Mouse (Mus musculus): ENCODE measurements around the gene Nif3l1. TPM values are rescaled to one million over a fixed set of nuclear protein-coding genes. Genes with fewer than 3 reads are reported as not detected.
A peak's percentile ranks its signal among the peaks of the same experiment; 100 is the strongest.

Nif3l1 gene
- polyA plus RNA-seq, 1 experiment from 2014 or later, result 59.5 TPM

- Histone ChIP-seq H3K36me3 (replicated peaks) (peaks cover 68% of the 10 kb centered on the region), H3K27ac (no peak overlapping the region), H3K4me2 (no peak overlapping the region), H3K9ac (no peak overlapping the region), H3K4me3 (no peak overlapping the region), H3K27me3 (replicated peaks) (no peaks in the 10 kb centered on the region), H3K4me1 (no peaks in the 10 kb centered on the region), H3K9me3 (no peaks in the 10 kb centered on the region)
- ATAC-seq (replicated peaks), result no peak
- 69% methylated on average over 2 of the region's 2 CpGs for WGBS
Measured at GRCm38 (mm10) chr1:58458867-58459266, 13.9 kb downstream of the Nif3l1 start.

- Histone ChIP-seq H3K27me3 (replicated peaks) (no peaks in the 10 kb centered on the region), H3K4me2 (no peak overlapping the region)
Measured at GRCm38 (mm10) chr1:58460566-58460965, 15.6 kb downstream of the Nif3l1 start.

GRCm38 (mm10) chr1:58463935-58464334 lies 19.0 kb downstream of the Nif3l1 start:
- ATAC-seq (replicated peaks), result no peak

More at GRCm38 (mm10) chr1:58460566-58460965, 15.6 kb downstream of the Nif3l1 start:
- Histone ChIP-seq H3K4me3 (no peak overlapping the region), H3K4me1 (no peaks in the 10 kb centered on the region), H3K9ac (no peak overlapping the region), H3K27ac (no peak overlapping the region), H3K36me3 (replicated peaks) (peaks cover 71% of the 10 kb centered on the region), H3K9me3 (no peaks in the 10 kb centered on the region)
- 94% methylated on average over 3 of the region's 3 CpGs for WGBS
- no peak for ATAC-seq (replicated peaks)

GRCm38 (mm10) chr1:58465042-58465441 lies 20.1 kb downstream of the Nif3l1 start:
- no peak for ATAC-seq (replicated peaks)
- H3K9ac ChIP-seq, result no peak overlapping the region
- no peaks in the 10 kb centered on the region for H3K4me1 ChIP-seq
- H3K4me3 ChIP-seq, result no peak overlapping the region
- no peaks in the 10 kb centered on the region for H3K9me3 ChIP-seq
- WGBS, result 91% methylated on average over 4 of the region's 4 CpGs
- no peak overlapping the region for H3K4me2 ChIP-seq
- H3K27ac ChIP-seq, result no peak overlapping the region
- H3K36me3 ChIP-seq (replicated peaks), result peaks cover 51% of the 10 kb centered on the region
- no peaks in the 10 kb centered on the region for H3K27me3 ChIP-seq (replicated peaks)

More at GRCm38 (mm10) chr1:58463935-58464334, 19.0 kb downstream of the Nif3l1 start:
- H3K9ac ChIP-seq, result no peak overlapping the region
- no peaks in the 10 kb centered on the region for H3K9me3 ChIP-seq
- no peak overlapping the region for H3K4me3 ChIP-seq
- no peak overlapping the region for H3K27ac ChIP-seq
- H3K4me1 ChIP-seq, result no peaks in the 10 kb centered on the region
- H3K4me2 ChIP-seq, result no peak overlapping the region
- WGBS, result 92% methylated on average over 2 of the region's 2 CpGs
- peaks cover 48% of the 10 kb centered on the region for H3K36me3 ChIP-seq (replicated peaks)
- H3K27me3 ChIP-seq (replicated peaks), result no peaks in the 10 kb centered on the region

- Histone ChIP-seq H3K4me3 (no peak overlapping the region), H3K9me3 (no peaks in the 10 kb centered on the region), H3K9ac (no peak overlapping the region), H3K36me3 (replicated peaks) (peaks cover 50% of the 10 kb centered on the region), H3K27me3 (replicated peaks) (no peaks in the 10 kb centered on the region), H3K4me1 (no peaks in the 10 kb centered on the region), H3K4me2 (no peak overlapping the region), H3K27ac (no peak overlapping the region)
- no peak for ATAC-seq (replicated peaks)
- 93% methylated on average over 4 of the region's 4 CpGs for WGBS
Measured at GRCm38 (mm10) chr1:58465561-58465960, 20.6 kb downstream of the Nif3l1 start.

- Histone ChIP-seq H3K36me3 (replicated peaks) (peaks cover 57% of the 10 kb centered on the region), H3K4me1 (no peaks in the 10 kb centered on the region), H3K27me3 (replicated peaks) (no peaks in the 10 kb centered on the region), H3K9ac (no peak overlapping the region), H3K9me3 (no peaks in the 10 kb centered on the region), H3K4me2 (no peak overlapping the region), H3K4me3 (no peak overlapping the region), H3K27ac (no peak overlapping the region)
- 97% methylated on average over 8 of the region's 8 CpGs for WGBS
- no peak for ATAC-seq (replicated peaks)
Measured at GRCm38 (mm10) chr1:58475662-58476061, 30.7 kb downstream of the Nif3l1 start.

- Histone ChIP-seq H3K9ac (no peak overlapping the region), H3K36me3 (replicated peaks) (peaks cover 48% of the 10 kb centered on the region), H3K9me3 (no peaks in the 10 kb centered on the region), H3K4me1 (no peaks in the 10 kb centered on the region), H3K4me3 (no peak overlapping the region), H3K27me3 (replicated peaks) (no peaks in the 10 kb centered on the region), H3K27ac (no peak overlapping the region), H3K4me2 (no peak overlapping the region)
- WGBS, result 95% methylated on average over 4 of the region's 4 CpGs
- no peak for ATAC-seq (replicated peaks)
Measured at GRCm38 (mm10) chr1:58482647-58483046, 37.7 kb downstream of the Nif3l1 start.

- Histone ChIP-seq H3K27ac (no peak overlapping the region), H3K9me3 (no peaks in the 10 kb centered on the region), H3K36me3 (replicated peaks) (peaks cover 57% of the 10 kb centered on the region), H3K4me2 (no peak overlapping the region), H3K4me3 (no peak overlapping the region), H3K4me1 (no peaks in the 10 kb centered on the region), H3K27me3 (replicated peaks) (no peaks in the 10 kb centered on the region), H3K9ac (no peak overlapping the region)
- no peak for ATAC-seq (replicated peaks)
- 93% methylated on average over 6 of the region's 6 CpGs for WGBS
Measured at GRCm38 (mm10) chr1:58495603-58496002, 50.7 kb downstream of the Nif3l1 start.

- no peak for ATAC-seq (replicated peaks)
- H3K9ac ChIP-seq, result no peak overlapping the region
- H3K27ac ChIP-seq, result no peak overlapping the region
- no peak overlapping the region for H3K4me2 ChIP-seq
- WGBS, result 95% methylated on average over 4 of the region's 4 CpGs
- H3K4me1 ChIP-seq, result no peaks in the 10 kb centered on the region
- no peaks in the 10 kb centered on the region for H3K9me3 ChIP-seq
- H3K4me3 ChIP-seq, result no peak overlapping the region
- no peaks in the 10 kb centered on the region for H3K27me3 ChIP-seq (replicated peaks)
- peaks cover 42% of the 10 kb centered on the region for H3K36me3 ChIP-seq (replicated peaks)
Measured at GRCm38 (mm10) chr1:58497678-58498077, 52.7 kb downstream of the Nif3l1 start.

GRCm38 (mm10) chr1:58498758-58499157 lies 53.8 kb downstream of the Nif3l1 start:
- Histone ChIP-seq H3K4me3 (no peak overlapping the region), H3K36me3 (replicated peaks) (peaks cover 36% of the 10 kb centered on the region), H3K27ac (no peak overlapping the region), H3K9ac (no peak overlapping the region), H3K4me2 (no peak overlapping the region), H3K9me3 (no peaks in the 10 kb centered on the region), H3K27me3 (replicated peaks) (no peaks in the 10 kb centered on the region), H3K4me1 (peaks cover 10% of the 10 kb centered on the region)
- WGBS, result 98% methylated on average over 1 of the region's 1 CpGs
- no peak for ATAC-seq (replicated peaks)

- ATAC-seq (replicated peaks), result no peak
- peak overlapping the region; percentile 84; the same call in 1 of the 2 replicates for H3K4me3 ChIP-seq
- H3K9me3 ChIP-seq, result peaks cover 6% of the 10 kb centered on the region; the same call in 1 of the 2 replicates
- peaks cover 21% of the 10 kb centered on the region for H3K4me1 ChIP-seq
- H3K9ac ChIP-seq, result no peak overlapping the region
- H3K27ac ChIP-seq, result no peak overlapping the region
- no peaks in the 10 kb centered on the region for H3K27me3 ChIP-seq (replicated peaks)
- H3K36me3 ChIP-seq (replicated peaks), result peaks cover 9% of the 10 kb centered on the region
- H3K4me2 ChIP-seq, result peak overlapping the region; percentile 67
Measured at GRCm38 (mm10) chr1:58503134-58503533, 58.2 kb downstream of the Nif3l1 start.

GRCm38 (mm10) chr1:58503793-58504370 lies 58.9 kb downstream of the Nif3l1 start:
- peak overlapping the region; percentile 67 for H3K4me2 ChIP-seq
- H3K9ac ChIP-seq, result peak overlapping the region; percentile 76
- H3K9me3 ChIP-seq, result peaks cover 6% of the 10 kb centered on the region; the same call in 1 of the 2 replicates
- ATAC-seq (replicated peaks), result peak; percentile 1; the same call in 1 of the 2 replicates
- peaks cover 21% of the 10 kb centered on the region for H3K4me1 ChIP-seq
- peak overlapping the region; percentile 84 for H3K4me3 ChIP-seq
- H3K36me3 ChIP-seq (replicated peaks), result peaks cover 7% of the 10 kb centered on the region; the same call in 1 of the 2 replicates
- 32% methylated on average over 9 of the region's 9 CpGs for WGBS
- no peak overlapping the region for H3K27ac ChIP-seq
- H3K27me3 ChIP-seq (replicated peaks), result no peaks in the 10 kb centered on the region
